Mouse (Mus musculus): ENCODE results near the gene Il15. TPM values are rescaled to one million over a fixed set of nuclear protein-coding genes. Genes with fewer than 3 reads are reported as not detected.

Gene Il15
- polyA plus RNA-seq, 1 experiment: not detected

DNA sequence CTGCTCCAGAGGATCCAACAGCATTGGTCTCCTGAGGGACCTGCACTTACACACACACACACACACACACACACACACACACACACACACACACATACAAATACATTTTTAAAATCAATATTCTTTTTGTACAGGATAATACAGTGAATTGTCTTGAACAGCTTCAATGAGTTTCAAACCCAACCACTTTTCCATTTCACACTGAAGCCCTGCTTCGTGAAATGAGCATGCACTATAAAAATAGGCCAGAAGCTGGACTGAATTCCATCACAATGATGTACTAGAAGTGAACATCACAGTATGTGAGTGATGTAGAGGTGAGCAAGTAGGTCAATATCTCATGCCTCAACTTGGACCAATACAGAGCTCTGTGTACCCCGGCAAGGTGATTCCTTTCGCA is 1.0 kb upstream of the Il15 start:
- H3K36me3 ChIP-seq (ENCODE audit: control insufficient read depth, insufficient read depth): no peaks in the 10 kb centered on the region
- H3K79me2 ChIP-seq (ENCODE audit: control insufficient read depth, insufficient read depth): no peaks in the 10 kb centered on the region
- no peak overlapping the region for H3K4me3 ChIP-seq (ENCODE audit: insufficient read depth, poor library complexity, severe bottlenecking)
- no peaks in the 10 kb centered on the region for H3K27me3 ChIP-seq (ENCODE audit: control insufficient read depth, insufficient read depth, insufficient read length)
- no peak overlapping the region for H3ac ChIP-seq (ENCODE audit: control insufficient read depth, insufficient read length, low read depth)
- H3K79me3 ChIP-seq (ENCODE audit: low read depth): no peaks in the 10 kb centered on the region
- TF ChIP-seq MYOD1 (IDR thresholded peaks at IDR 0.05; ENCODE audit: control insufficient read depth, insufficient read length, low read depth): no peak
- TF ChIP-seq FOSL1 (IDR thresholded peaks at IDR 0.05; ENCODE audit: insufficient read depth, low read length, poor library complexity, severe bottlenecking): no peak
- TF ChIP-seq MAX (IDR thresholded peaks at IDR 0.05): no peak
- no peak for TF ChIP-seq CTCF (IDR thresholded peaks at IDR 0.05; ENCODE audit: control insufficient read depth, insufficient read depth, insufficient read length)
- no peak for TF ChIP-seq CEBPB (IDR thresholded peaks at IDR 0.05; ENCODE audit: low read depth)
- TF ChIP-seq MYOG (IDR thresholded peaks at IDR 0.05; ENCODE audit: control insufficient read depth, extremely low read depth, insufficient read length): no peak
- no peak for TF ChIP-seq USF1 (IDR thresholded peaks at IDR 0.05; ENCODE audit: low read depth)

DNA sequence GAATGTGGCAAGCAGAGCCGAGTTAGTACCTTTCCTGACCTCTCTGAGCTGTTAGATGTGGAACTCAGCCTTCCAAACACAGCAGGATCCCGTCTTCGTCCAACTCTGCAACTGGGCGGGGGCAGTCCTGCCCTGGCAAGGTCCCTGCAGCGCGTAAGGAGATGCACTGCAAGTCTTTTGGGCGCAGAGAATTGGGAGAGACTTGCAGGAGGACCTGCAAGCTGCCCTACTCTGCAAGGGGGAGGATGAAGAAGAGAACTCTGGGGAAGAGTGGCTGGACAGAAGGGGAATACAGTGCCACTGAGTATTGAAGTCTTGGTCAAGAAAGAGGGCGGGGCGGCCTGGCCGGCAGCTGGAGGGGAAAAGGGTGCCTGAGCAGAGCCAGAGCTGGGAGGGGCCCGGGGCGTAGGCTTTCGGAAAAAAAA is 749 bp downstream of the Il15 start:
- H3K4me3 ChIP-seq (ENCODE audit: insufficient read depth, poor library complexity, severe bottlenecking): no peak overlapping the region
- H3K79me3 ChIP-seq (ENCODE audit: low read depth): no peaks in the 10 kb centered on the region
- H3K27me3 ChIP-seq (ENCODE audit: control insufficient read depth, insufficient read depth, insufficient read length): no peaks in the 10 kb centered on the region
- H3K79me2 ChIP-seq (ENCODE audit: control insufficient read depth, insufficient read depth): no peaks in the 10 kb centered on the region
- no peaks in the 10 kb centered on the region for H3K36me3 ChIP-seq (ENCODE audit: control insufficient read depth, insufficient read depth)
- H3ac ChIP-seq (ENCODE audit: control insufficient read depth, insufficient read length, low read depth): no peak overlapping the region
- TF ChIP-seq CEBPB (IDR thresholded peaks at IDR 0.05; ENCODE audit: low read depth): no peak
- no peak for TF ChIP-seq MYOG (IDR thresholded peaks at IDR 0.05; ENCODE audit: control insufficient read depth, extremely low read depth, insufficient read length)
- TF ChIP-seq MYOD1 (IDR thresholded peaks at IDR 0.05; ENCODE audit: control insufficient read depth, insufficient read length, low read depth): no peak
- TF ChIP-seq MAX (IDR thresholded peaks at IDR 0.05): no peak
- TF ChIP-seq USF1 (IDR thresholded peaks at IDR 0.05; ENCODE audit: low read depth): no peak
- no peak for TF ChIP-seq CTCF (IDR thresholded peaks at IDR 0.05; ENCODE audit: control insufficient read depth, insufficient read depth, insufficient read length)
- no peak for TF ChIP-seq FOSL1 (IDR thresholded peaks at IDR 0.05; ENCODE audit: insufficient read depth, low read length, poor library complexity, severe bottlenecking)

DNA sequence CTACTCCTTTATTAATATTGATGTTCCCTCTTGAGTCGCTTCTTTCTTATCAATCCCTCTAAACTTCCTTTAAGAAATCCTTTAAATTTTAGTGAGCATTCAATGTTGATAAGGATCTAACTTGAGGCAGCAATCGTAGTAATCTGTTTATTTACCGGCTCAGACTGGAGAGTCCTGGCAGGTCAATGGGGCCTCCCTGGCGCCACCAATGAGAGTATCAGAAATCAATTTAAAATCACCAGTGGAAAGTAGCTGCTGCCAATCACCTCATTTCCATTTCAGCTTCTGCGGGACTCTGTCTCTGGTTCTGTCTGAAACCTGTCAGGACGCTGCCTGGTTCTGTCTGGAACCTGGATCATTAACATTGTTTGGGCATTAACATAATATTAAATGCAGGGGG is 1.5 kb downstream of the Il15 start:
- H3K27me3 ChIP-seq (ENCODE audit: control insufficient read depth, insufficient read depth, insufficient read length): no peaks in the 10 kb centered on the region
- H3K4me3 ChIP-seq (ENCODE audit: insufficient read depth, poor library complexity, severe bottlenecking): no peak overlapping the region
- TF ChIP-seq USF1 (IDR thresholded peaks at IDR 0.05; ENCODE audit: low read depth) (no peak), CTCF (IDR thresholded peaks at IDR 0.05; ENCODE audit: control insufficient read depth, insufficient read depth, insufficient read length) (no peak), FOSL1 (IDR thresholded peaks at IDR 0.05; ENCODE audit: insufficient read depth, low read length, poor library complexity, severe bottlenecking) (no peak), MYOD1 (IDR thresholded peaks at IDR 0.05; ENCODE audit: control insufficient read depth, insufficient read length, low read depth) (no peak), MAX (IDR thresholded peaks at IDR 0.05) (no peak), CEBPB (IDR thresholded peaks at IDR 0.05; ENCODE audit: low read depth) (no peak), MYOG (IDR thresholded peaks at IDR 0.05; ENCODE audit: control insufficient read depth, extremely low read depth, insufficient read length) (no peak)

DNA sequence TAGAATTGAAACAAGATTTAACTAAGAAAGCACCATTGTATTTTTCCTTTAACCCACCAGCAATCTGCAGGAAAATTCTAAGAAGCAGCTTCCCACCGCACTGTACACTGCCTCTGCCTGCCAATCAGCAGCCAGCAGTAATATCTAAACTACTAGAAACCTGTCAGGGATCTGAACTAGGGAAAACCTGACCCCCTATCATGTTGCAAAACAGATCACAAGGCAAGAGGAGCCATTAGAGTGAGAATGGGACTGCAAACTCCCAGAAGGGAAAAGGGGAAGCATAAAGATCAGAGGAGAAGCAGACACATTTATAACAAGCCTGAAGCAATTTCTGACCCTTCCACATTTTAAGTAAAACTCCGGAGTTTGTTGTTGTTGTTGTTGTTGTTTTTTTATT is 2.0 kb downstream of the Il15 start:
- H3K4me3 ChIP-seq (ENCODE audit: insufficient read depth, poor library complexity, severe bottlenecking): no peak overlapping the region

More for the DNA sequence above, 1.5 kb downstream of the Il15 start:
- no peak overlapping the region for H3ac ChIP-seq (ENCODE audit: control insufficient read depth, insufficient read length, low read depth)
- H3K79me2 ChIP-seq (ENCODE audit: control insufficient read depth, insufficient read depth): no peaks in the 10 kb centered on the region
- H3K36me3 ChIP-seq (ENCODE audit: control insufficient read depth, insufficient read depth): no peaks in the 10 kb centered on the region
- H3K79me3 ChIP-seq (ENCODE audit: low read depth): no peaks in the 10 kb centered on the region

DNA sequence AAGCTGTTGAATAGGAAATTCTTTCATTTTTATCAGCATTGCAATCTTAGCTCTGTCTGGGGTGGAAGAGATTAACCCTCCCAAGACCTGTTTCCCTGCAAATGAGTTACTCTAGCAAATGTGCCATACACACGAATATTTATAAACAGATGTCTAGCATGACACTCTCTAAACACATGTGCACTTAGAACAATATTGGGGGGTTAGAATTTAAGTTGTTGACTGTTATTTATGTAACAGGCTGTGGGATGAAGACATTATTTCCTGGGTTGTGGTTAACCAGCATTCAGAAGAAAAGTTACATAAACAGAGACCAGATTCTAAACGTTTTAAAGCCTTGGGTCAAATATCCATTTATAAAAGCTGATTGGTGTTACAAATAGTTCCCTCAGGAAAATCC is 2.6 kb downstream of the Il15 start:
- no peak for TF ChIP-seq CTCF (IDR thresholded peaks at IDR 0.05; ENCODE audit: control insufficient read depth, insufficient read depth, insufficient read length)
- TF ChIP-seq CEBPB (IDR thresholded peaks at IDR 0.05; ENCODE audit: low read depth): no peak
- no peak for TF ChIP-seq MYOG (IDR thresholded peaks at IDR 0.05; ENCODE audit: control insufficient read depth, extremely low read depth, insufficient read length)
- TF ChIP-seq USF1 (IDR thresholded peaks at IDR 0.05; ENCODE audit: low read depth): no peak
- no peak for TF ChIP-seq FOSL1 (IDR thresholded peaks at IDR 0.05; ENCODE audit: insufficient read depth, low read length, poor library complexity, severe bottlenecking)
- no peak for TF ChIP-seq MYOD1 (IDR thresholded peaks at IDR 0.05; ENCODE audit: control insufficient read depth, insufficient read length, low read depth)
- TF ChIP-seq MAX (IDR thresholded peaks at IDR 0.05): no peak
- Histone ChIP-seq H3K36me3 (ENCODE audit: control insufficient read depth, insufficient read depth) (no peaks in the 10 kb centered on the region), H3K79me2 (ENCODE audit: control insufficient read depth, insufficient read depth) (no peaks in the 10 kb centered on the region), H3ac (ENCODE audit: control insufficient read depth, insufficient read length, low read depth) (no peak overlapping the region), H3K4me3 (ENCODE audit: insufficient read depth, poor library complexity, severe bottlenecking) (no peak overlapping the region), H3K27me3 (ENCODE audit: control insufficient read depth, insufficient read depth, insufficient read length) (no peaks in the 10 kb centered on the region), H3K79me3 (ENCODE audit: low read depth) (no peaks in the 10 kb centered on the region)

More for the DNA sequence above, 2.0 kb downstream of the Il15 start:
- Histone ChIP-seq H3K79me2 (ENCODE audit: control insufficient read depth, insufficient read depth) (no peaks in the 10 kb centered on the region), H3ac (ENCODE audit: control insufficient read depth, insufficient read length, low read depth) (no peak overlapping the region), H3K36me3 (ENCODE audit: control insufficient read depth, insufficient read depth) (no peaks in the 10 kb centered on the region), H3K27me3 (ENCODE audit: control insufficient read depth, insufficient read depth, insufficient read length) (no peaks in the 10 kb centered on the region), H3K79me3 (ENCODE audit: low read depth) (no peaks in the 10 kb centered on the region)
- TF ChIP-seq FOSL1 (IDR thresholded peaks at IDR 0.05; ENCODE audit: insufficient read depth, low read length, poor library complexity, severe bottlenecking): no peak

DNA sequence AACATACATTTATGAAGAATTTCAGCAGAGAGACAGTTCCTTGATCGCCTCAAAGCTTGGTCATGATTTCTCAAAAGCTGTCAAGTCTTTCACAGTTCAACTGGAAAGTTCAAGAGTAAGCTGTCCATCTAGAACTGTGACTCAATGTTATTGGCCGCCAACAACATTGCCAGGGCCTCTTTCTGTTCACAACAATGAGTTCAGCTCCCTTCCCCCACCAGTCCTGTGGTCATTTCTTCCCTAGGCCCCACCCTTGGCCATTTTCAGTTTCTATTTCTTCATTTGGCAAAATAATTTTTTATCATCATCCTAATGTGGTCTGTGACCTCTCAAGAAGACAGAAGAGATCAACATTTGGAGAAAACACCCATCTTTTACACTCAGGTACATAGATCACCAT is 4.5 kb downstream of the Il15 start:
- Histone ChIP-seq H3K79me3 (ENCODE audit: low read depth) (no peaks in the 10 kb centered on the region), H3K79me2 (ENCODE audit: control insufficient read depth, insufficient read depth) (no peaks in the 10 kb centered on the region), H3K27me3 (ENCODE audit: control insufficient read depth, insufficient read depth, insufficient read length) (no peaks in the 10 kb centered on the region), H3K4me3 (ENCODE audit: insufficient read depth, poor library complexity, severe bottlenecking) (no peak overlapping the region), H3ac (ENCODE audit: control insufficient read depth, insufficient read length, low read depth) (no peak overlapping the region), H3K36me3 (ENCODE audit: control insufficient read depth, insufficient read depth) (no peaks in the 10 kb centered on the region)
- TF ChIP-seq FOSL1 (IDR thresholded peaks at IDR 0.05; ENCODE audit: insufficient read depth, low read length, poor library complexity, severe bottlenecking): no peak
- no peak for TF ChIP-seq MYOD1 (IDR thresholded peaks at IDR 0.05; ENCODE audit: control insufficient read depth, insufficient read length, low read depth)
- TF ChIP-seq MAX (IDR thresholded peaks at IDR 0.05): no peak
- TF ChIP-seq CTCF (IDR thresholded peaks at IDR 0.05; ENCODE audit: control insufficient read depth, insufficient read depth, insufficient read length): no peak
- TF ChIP-seq CEBPB (IDR thresholded peaks at IDR 0.05; ENCODE audit: low read depth): no peak
- no peak for TF ChIP-seq USF1 (IDR thresholded peaks at IDR 0.05; ENCODE audit: low read depth)
- no peak for TF ChIP-seq MYOG (IDR thresholded peaks at IDR 0.05; ENCODE audit: control insufficient read depth, extremely low read depth, insufficient read length)

Data from C2C12 (cell line).